Mouse (Mus musculus) cortical plate, adult 2 months (tissue): ENCODE results near the gene H1f0.

ENCODE experiments used
- CTCF ChIP-seq: fragments of 200-500 bp; IDR thresholded peaks from 2 replicates; pipeline ENCODE4 v1.5.1; 2011; ENCODE audit warnings: mild to moderate bottlenecking, control low read depth, low read length; ENCODE audit not compliant: insufficient read depth; ENCODE audit errors: extremely low read depth
- POLR2A ChIP-seq: fragments of 200-500 bp; IDR thresholded peaks from 2 replicates; pipeline ENCODE4 v1.6.1; 2011; ENCODE audit warnings: mild to moderate bottlenecking, low read length, control low read depth; ENCODE audit not compliant: insufficient read depth; ENCODE audit errors: extremely low read depth

- TF ChIP-seq CTCF (no peak), POLR2A (no peak)
Measured at GRCm38 (mm10) chr15:78990093-78990463, 38.2 kb upstream of the H1f0 start.
